Mouse (Mus musculus) CH12.LX (cell line): ENCODE measurements at regions not wholly inside any gene's neighbourhood (a gene's known extent, or its start where the extent isn't known, plus 50 kb on each side); places are given as distances from the start of the nearest gene placed in this dataset.

Experiments
- DNase-seq: peaks from one replicate; pipeline ENCODE4 v3.0.0-alpha.2; 2013; ENCODE audit errors: extremely low read depth
- H3K27ac ChIP-seq: 2 replicates; pipeline ENCODE4 v1.5.1; 2012; ENCODE audit warnings: low read depth, mild to moderate bottlenecking, control low read depth, moderate library complexity; ENCODE audit not compliant: insufficient read depth
- H3K27me3 ChIP-seq: replicated peaks from 2 replicates; pipeline ENCODE3; 2012; ENCODE audit warnings: inconsistent platforms
- H3K36me3 ChIP-seq, 2 experiments: replicated peaks in 1 of 2; 2 replicates each; pipeline versions ENCODE3 to v1.6.1; 2012; ENCODE audit warnings: inconsistent platforms in 1 of 2, low read length in 1 of 2, mild to moderate bottlenecking in 1 of 2, mixed read lengths in 1 of 2, moderate library complexity in 1 of 2; ENCODE audit not compliant: control insufficient read depth in 1 of 2, insufficient read depth in 1 of 2
- H3K4me1 ChIP-seq, 2 experiments: 2 replicates each; pipeline ENCODE4 v1.6.1; 2012; ENCODE audit warnings: inconsistent platforms in 1 of 2, moderate library complexity in 1 of 2; ENCODE audit not compliant: insufficient read depth in 2 of 2, control insufficient read depth in 1 of 2
- H3K4me2 ChIP-seq: 2 replicates; pipeline ENCODE4 v1.6.1; 2012; ENCODE audit warnings: low read depth, mild to moderate bottlenecking, control low read depth; ENCODE audit not compliant: poor library complexity, insufficient read depth, severe bottlenecking
- H3K4me3 ChIP-seq, 3 experiments: fragments of 150-350 bp in 1 of 3; sonication (generic) in 1 of 3; replicated peaks in 1 of 3; 2 replicates each; pipeline versions ENCODE3 to v1.5.1; 2011 to 2012; ENCODE audit warnings: low read depth in 2 of 3, low read length in 2 of 3, mild to moderate bottlenecking in 2 of 3, moderate library complexity in 2 of 3, control low read depth in 1 of 3, improper control_type of control experiment in 1 of 3, inconsistent platforms in 1 of 3, mixed read lengths in 1 of 3; ENCODE audit not compliant: poor library complexity in 1 of 3
- H3K79me2 ChIP-seq: replicated peaks from 2 replicates; pipeline ENCODE4 v1.6.1; 2012; ENCODE audit warnings: mild to moderate bottlenecking, moderate library complexity; ENCODE audit not compliant: control insufficient read depth, poor library complexity, insufficient read depth, severe bottlenecking; ENCODE audit errors: extremely low read depth
- H3K9ac ChIP-seq: 2 replicates; pipeline ENCODE4 v1.6.1; 2012; ENCODE audit warnings: low read depth, mild to moderate bottlenecking, control low read depth, moderate library complexity; ENCODE audit not compliant: insufficient read depth
- H3K9me3 ChIP-seq: replicated peaks from 2 replicates; pipeline ENCODE3; 2012; ENCODE audit warnings: low read length, inconsistent platforms, mixed read lengths
- BHLHE40 ChIP-seq: IDR thresholded peaks from 2 replicates; pipeline ENCODE4 v1.6.1; 2011; ENCODE audit warnings: mild to moderate bottlenecking, low read depth, low read length, improper control_type of control experiment
- CHD1 ChIP-seq: IDR thresholded peaks from 2 replicates; pipeline ENCODE4 v1.6.1; 2012; ENCODE audit warnings: low read depth, low read length, improper control_type of control experiment, inconsistent platforms
- CHD2 ChIP-seq: IDR thresholded peaks from 2 replicates; pipeline ENCODE4 v1.6.1; 2011; ENCODE audit warnings: low read length, improper control_type of control experiment
- CTCF ChIP-seq, 2 experiments: IDR thresholded peaks in 1 of 2; conservative IDR thresholded peaks in 1 of 2; 2 replicates each; pipeline ENCODE4 v1.5.1; 2011 to 2012; ENCODE audit warnings: low read depth in 2 of 2, low read length in 2 of 2, improper control_type of control experiment in 1 of 2, inconsistent platforms in 1 of 2, mild to moderate bottlenecking in 1 of 2, moderate library complexity in 1 of 2
- E2F4 ChIP-seq: IDR thresholded peaks from 2 replicates; pipeline ENCODE4 v1.6.1; 2011; ENCODE audit warnings: low read depth, low read length, improper control_type of control experiment; ENCODE audit not compliant: insufficient replicate concordance
- ELF1 ChIP-seq: IDR thresholded peaks from 2 replicates; pipeline ENCODE4 v1.6.1; 2014; ENCODE audit warnings: low read depth, mild to moderate bottlenecking, inconsistent platforms, low read length, improper control_type of control experiment
- EP300 ChIP-seq: IDR thresholded peaks from 2 replicates; pipeline ENCODE4 v1.6.1; 2011; ENCODE audit warnings: low read length, improper control_type of control experiment
- ETS1 ChIP-seq: conservative IDR thresholded peaks from 2 replicates; pipeline ENCODE4 v1.6.1; 2012; ENCODE audit warnings: low read depth, mild to moderate bottlenecking, inconsistent platforms, low read length, improper control_type of control experiment, moderate library complexity
- GABPA ChIP-seq: IDR thresholded peaks from 2 replicates; pipeline ENCODE4 v1.6.1; 2012; ENCODE audit warnings: low read depth, low read length, improper control_type of control experiment, inconsistent platforms; ENCODE audit not compliant: insufficient replicate concordance
- HCFC1 ChIP-seq: IDR thresholded peaks from 2 replicates; pipeline ENCODE4 v1.6.1; 2012; ENCODE audit warnings: low read depth, mild to moderate bottlenecking, inconsistent platforms, low read length, improper control_type of control experiment
- IRF4 ChIP-seq: IDR thresholded peaks from 2 replicates; pipeline ENCODE4 v1.6.1; 2014; ENCODE audit warnings: low read depth, mild to moderate bottlenecking, inconsistent platforms, low read length, improper control_type of control experiment
- JUND ChIP-seq: conservative IDR thresholded peaks from 2 replicates; pipeline ENCODE4 v1.6.1; 2011; ENCODE audit warnings: low read depth, low read length, improper control_type of control experiment
- MAFK ChIP-seq: IDR thresholded peaks from 2 replicates; pipeline ENCODE4 v1.6.1; 2011; ENCODE audit warnings: low read length, improper control_type of control experiment; ENCODE audit not compliant: insufficient replicate concordance
- MAX ChIP-seq: IDR thresholded peaks from 2 replicates; pipeline ENCODE4 v1.6.1; 2011; ENCODE audit warnings: low read length, improper control_type of control experiment
- MEF2A ChIP-seq: IDR thresholded peaks from 2 replicates; pipeline ENCODE4 v1.6.1; 2014; ENCODE audit warnings: low read depth, mild to moderate bottlenecking, inconsistent platforms, low read length, improper control_type of control experiment, borderline replicate concordance
- MXI1 ChIP-seq: IDR thresholded peaks from 2 replicates; pipeline ENCODE4 v1.6.1; 2011; ENCODE audit warnings: mild to moderate bottlenecking, low read depth, low read length, improper control_type of control experiment
- NELFE ChIP-seq: IDR thresholded peaks from 2 replicates; pipeline ENCODE4 v1.6.1; 2011; ENCODE audit warnings: low read depth, low read length, improper control_type of control experiment
- PAX5 ChIP-seq: IDR thresholded peaks from 2 replicates; pipeline ENCODE4 v1.6.1; 2012; ENCODE audit warnings: low read length, inconsistent platforms, mixed read lengths
- POLR2A ChIP-seq: IDR thresholded peaks from 2 replicates; pipeline ENCODE4 v1.6.1; 2011; ENCODE audit warnings: low read depth, mild to moderate bottlenecking, improper control_type of control experiment, low read length
- POLR2AphosphoS2 ChIP-seq: IDR thresholded peaks from 2 replicates; pipeline ENCODE4 v1.6.1; 2011; ENCODE audit warnings: low read depth, low read length, improper control_type of control experiment
- RAD21 ChIP-seq: IDR thresholded peaks from 2 replicates; pipeline ENCODE4 v1.6.1; 2011; ENCODE audit warnings: low read depth, mild to moderate bottlenecking, low read length, improper control_type of control experiment, moderate library complexity
- RCOR1 ChIP-seq: conservative IDR thresholded peaks from 2 replicates; pipeline ENCODE4 v1.6.1; 2012; ENCODE audit warnings: low read depth, mild to moderate bottlenecking, inconsistent platforms, low read length, improper control_type of control experiment
- SIN3A ChIP-seq: IDR thresholded peaks from 2 replicates; pipeline ENCODE4 v1.6.1; 2012; ENCODE audit warnings: low read length, improper control_type of control experiment, inconsistent platforms
- SMC3 ChIP-seq: IDR thresholded peaks from 2 replicates; pipeline ENCODE4 v1.6.1; 2011; ENCODE audit warnings: low read depth, low read length, improper control_type of control experiment
- TCF12 ChIP-seq: IDR thresholded peaks from 2 replicates; pipeline ENCODE4 v1.6.1; 2014; ENCODE audit warnings: low read depth, mild to moderate bottlenecking, inconsistent platforms, low read length, improper control_type of control experiment
- UBTF ChIP-seq: IDR thresholded peaks from 2 replicates; pipeline ENCODE4 v1.6.1; 2012; ENCODE audit warnings: low read depth, mild to moderate bottlenecking, inconsistent platforms, low read length, improper control_type of control experiment, moderate library complexity
- USF1 ChIP-seq: IDR thresholded peaks from 2 replicates; pipeline ENCODE4 v1.6.1; 2014; ENCODE audit warnings: low read depth, mild to moderate bottlenecking, inconsistent platforms, low read length, improper control_type of control experiment
- USF2 ChIP-seq: conservative IDR thresholded peaks from 2 replicates; pipeline ENCODE4 v1.6.1; 2011; ENCODE audit warnings: low read depth, low read length, improper control_type of control experiment
- ZC3H11A ChIP-seq: IDR thresholded peaks from 2 replicates; pipeline ENCODE4 v1.6.1; 2012; ENCODE audit warnings: low read depth, mild to moderate bottlenecking, inconsistent platforms, low read length, improper control_type of control experiment
- ZKSCAN1 ChIP-seq: IDR thresholded peaks from 2 replicates; pipeline ENCODE4 v1.6.1; 2012; ENCODE audit warnings: low read depth, inconsistent platforms, low read length, improper control_type of control experiment, borderline replicate concordance
- dilution Hi-C: fragments of 300-500 bp; cut with MboI; formaldehyde crosslinking; loops from 2 replicates; pipeline ENCODE4 v1.14.3; 2020; ENCODE audit warnings: low sequenced_read_pairs; ENCODE audit not compliant: extremely low pct_unique_long_range_greater_than_20kb, extremely low pct_ligation_motif_present
- in situ Hi-C: fragments of 300-500 bp; cut with MboI; formaldehyde crosslinking; loops from 3 replicates; pipeline ENCODE4 v1.14.3; 2019; ENCODE audit warnings: low sequenced_read_pairs, low pct_ligation_motif_present, low pct_unique_long_range_greater_than_20kb, mixed read lengths

DNA sequence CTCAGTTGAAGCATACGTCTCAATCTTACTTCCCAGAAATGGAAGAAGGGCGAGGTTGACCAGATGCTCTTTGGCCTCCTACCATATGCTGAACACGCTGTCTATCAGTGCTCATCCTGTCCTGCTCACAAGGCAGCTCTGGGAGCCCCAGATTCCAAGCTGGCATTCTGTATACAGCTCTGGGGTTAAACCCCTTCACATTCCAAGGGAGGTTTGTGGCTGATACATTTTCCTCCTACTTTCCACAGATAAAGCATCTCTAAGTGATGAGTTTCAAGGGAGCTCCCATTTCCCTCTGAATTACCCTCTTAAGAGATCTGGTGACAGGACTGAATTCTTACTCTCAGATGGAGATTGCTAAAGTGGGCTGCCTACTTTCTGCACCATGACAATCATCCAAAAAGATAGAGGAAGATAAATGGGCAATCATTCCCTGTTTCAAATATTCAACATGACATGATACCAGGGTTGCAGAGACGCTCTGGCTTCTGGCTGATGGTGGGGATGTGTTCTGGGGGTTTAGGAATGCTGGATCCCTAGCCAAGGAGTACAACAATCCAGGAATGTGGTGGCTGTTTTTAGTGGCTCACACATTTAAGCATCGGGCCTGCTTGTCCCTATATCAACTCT lies 138.7 kb upstream of the Bmp4 start:
- dilution Hi-C loops, result no loop called here
- TF ChIP-seq JUND, result no peak
- TF ChIP-seq MEF2A, result no peak
- TF ChIP-seq CHD1, result no peak
- no peak for TF ChIP-seq POLR2AphosphoS2
- no peak for TF ChIP-seq POLR2A
- no peak for TF ChIP-seq IRF4
- TF ChIP-seq EP300, result no peak
- TF ChIP-seq MAFK, result no peak
- TF ChIP-seq MAX, result no peak
- TF ChIP-seq GABPA, result no peak
- TF ChIP-seq USF2, result no peak
- TF ChIP-seq BHLHE40, result no peak
- no peak for TF ChIP-seq USF1
- TF ChIP-seq MXI1, result no peak
- TF ChIP-seq ETS1, result no peak
- no peak for TF ChIP-seq UBTF
- TF ChIP-seq HCFC1, result no peak
- TF ChIP-seq SIN3A, result no peak
- TF ChIP-seq SMC3, result no peak
- TF ChIP-seq ZC3H11A, result no peak
- Histone ChIP-seq H3K9me3 (no peaks in the 10 kb centered on the region), H3K27me3 (no peaks in the 10 kb centered on the region), H3K36me3 (no peaks in the 10 kb centered on the region), H3K27ac (no peak overlapping the region), H3K4me3 (no peak overlapping the region), H3K79me2 (no peaks in the 10 kb centered on the region), H3K4me1 (no peaks in the 10 kb centered on the region), H3K9ac (no peak overlapping the region), H3K4me2 (no peak overlapping the region)
- no peak for DNase-seq
- in situ Hi-C loops, result no loop called here

DNA sequence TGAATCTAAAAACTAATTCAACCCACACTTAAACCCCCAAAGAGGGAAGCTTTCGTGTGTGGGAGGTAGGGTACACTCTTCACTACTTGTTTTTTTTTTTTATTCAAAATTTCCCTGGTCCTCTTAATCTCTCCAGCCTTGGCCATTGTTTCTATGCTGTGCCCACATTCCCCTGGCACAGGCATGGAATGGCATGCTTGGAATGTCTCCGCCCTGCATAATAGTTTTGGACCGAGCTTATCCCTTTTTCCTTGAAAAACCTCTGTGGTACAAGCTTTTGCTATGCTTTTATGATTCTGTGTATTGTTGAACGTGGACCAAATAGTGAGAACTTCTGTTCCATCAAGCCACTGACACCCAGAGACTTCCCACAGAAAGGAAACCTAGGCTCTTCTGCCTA lies 126.8 kb upstream of the Bmp4 start:
- DNase-seq, result no peak
- H3K9ac ChIP-seq, result no peak overlapping the region
- H3K27me3 ChIP-seq, result no peaks in the 10 kb centered on the region
- in situ Hi-C loops (no loop called here), dilution Hi-C loops (no loop called here)
- no peaks in the 10 kb centered on the region for H3K9me3 ChIP-seq
- no peaks in the 10 kb centered on the region for H3K36me3 ChIP-seq
- no peaks in the 10 kb centered on the region for H3K79me2 ChIP-seq
- no peak for TF ChIP-seq POLR2A
- TF ChIP-seq PAX5, result no peak
- TF ChIP-seq BHLHE40, result no peak
- no peak for TF ChIP-seq MXI1
- TF ChIP-seq UBTF, result no peak
- no peak for TF ChIP-seq RAD21
- no peak for TF ChIP-seq CTCF (conservative IDR thresholded peaks at IDR 0.05 in 1 of 2, IDR thresholded peaks at IDR 0.05 in 1 of 2; ENCODE audit: low read depth in 2 of 2, low read length in 2 of 2)
- TF ChIP-seq NELFE, result no peak
- TF ChIP-seq GABPA, result no peak
- TF ChIP-seq RCOR1, result no peak
- TF ChIP-seq CHD2, result no peak
- TF ChIP-seq ETS1, result no peak
- no peak for TF ChIP-seq HCFC1
- no peak for TF ChIP-seq SMC3
- TF ChIP-seq E2F4, result no peak
- TF ChIP-seq ELF1, result no peak
- TF ChIP-seq ZKSCAN1, result no peak
- no peak for TF ChIP-seq TCF12
- H3K27ac ChIP-seq, result no peak overlapping the region
- no peak overlapping the region for H3K4me3 ChIP-seq
- no peaks in the 10 kb centered on the region for H3K4me1 ChIP-seq
- no peak overlapping the region for H3K4me2 ChIP-seq
